Mouse (Mus musculus): ENCODE measurements around the gene Tcf7l2. TPM values are rescaled to one million over a fixed set of nuclear protein-coding genes. Genes with fewer than 3 reads are reported as not detected.

Tcf7l2 gene
- polyA plus RNA-seq, 1 experiment from 2014 or later, result 48.9 TPM

DNA sequence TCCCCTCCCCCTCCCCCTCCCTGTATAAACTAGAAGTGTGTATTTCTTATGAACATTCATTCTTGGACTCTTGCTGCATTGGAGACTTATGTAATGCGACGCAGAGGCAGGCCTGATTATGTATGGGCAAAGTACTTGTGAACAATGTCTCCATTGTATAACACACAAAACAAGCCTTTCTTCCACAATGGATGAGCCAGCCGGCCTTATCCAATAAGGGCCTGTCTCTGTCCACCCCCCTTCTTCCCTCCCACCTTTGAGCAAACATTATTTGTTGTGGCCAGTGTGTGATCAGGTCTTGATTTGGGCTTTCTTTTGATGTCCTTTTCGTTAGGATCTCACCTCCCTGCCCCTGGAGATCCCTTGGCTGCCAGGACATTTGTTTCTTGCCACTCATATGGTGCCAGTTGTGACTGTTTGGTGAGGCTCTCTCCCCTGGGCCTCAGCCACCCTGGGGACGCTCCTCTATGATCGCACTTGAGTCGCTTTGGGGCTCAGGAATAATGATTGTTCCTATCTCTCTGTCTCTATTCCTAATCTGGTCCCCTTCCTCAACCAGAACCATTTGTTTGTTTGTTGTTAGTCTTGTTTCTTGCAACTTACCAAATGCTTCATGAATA, 46.8 kb downstream of the Tcf7l2 start:
- Histone ChIP-seq H3K27me3 (replicated peaks; ENCODE audit: control insufficient read depth, insufficient read depth, low read length) (peaks cover 3% of the 10 kb centered on the region; the same call in 1 of the 2 replicates), H3K9me3 (ENCODE audit: control insufficient read depth, low read length) (no peaks in the 10 kb centered on the region), H3K4me1 (replicated peaks; ENCODE audit: control insufficient read depth, insufficient read depth, low read length) (peaks cover 12% of the 10 kb centered on the region), H3K9ac (ENCODE audit: low read depth, low read length) (no peak overlapping the region), H3K4me2 (no peak overlapping the region), H3K27ac (ENCODE audit: low read depth, low read length) (no peak overlapping the region), H3K36me3 (ENCODE audit: control insufficient read depth, insufficient read depth, low read length) (no peaks in the 10 kb centered on the region), H3K4me3 (ENCODE audit: low read depth, low read length) (no peak overlapping the region)
- DNase-seq (ENCODE audit: low spot score) (no peak), ATAC-seq (replicated peaks; ENCODE audit: low FRiP score) (no peak)
- 57% methylated on average over 7 of the region's 7 CpGs for WGBS

DNA sequence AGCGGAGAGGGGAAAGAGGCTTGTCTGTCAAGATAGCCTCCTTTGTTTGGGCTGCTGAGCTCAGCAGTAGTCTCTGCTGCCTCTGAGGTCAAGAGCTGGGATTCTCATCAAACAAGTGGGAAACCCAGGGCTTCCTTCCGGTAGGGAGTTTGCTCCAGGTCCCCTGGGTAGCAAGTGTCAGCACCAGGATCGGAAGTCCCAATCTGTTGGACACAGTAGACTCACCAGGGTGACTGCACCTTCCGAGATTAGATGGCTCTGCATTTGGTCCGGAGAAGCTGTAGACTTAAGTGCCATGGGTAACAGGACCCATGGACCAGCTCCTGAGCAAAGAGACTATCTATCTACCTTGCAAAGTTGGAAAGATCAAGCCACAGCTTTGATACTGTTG, 47.3 kb downstream of the Tcf7l2 start:
- ATAC-seq (replicated peaks; ENCODE audit: low FRiP score) (no peak), DNase-seq (ENCODE audit: low spot score) (no peak)
- Histone ChIP-seq H3K4me2 (no peak overlapping the region), H3K4me1 (replicated peaks; ENCODE audit: control insufficient read depth, insufficient read depth, low read length) (peaks cover 12% of the 10 kb centered on the region), H3K9me3 (ENCODE audit: control insufficient read depth, low read length) (no peaks in the 10 kb centered on the region), H3K36me3 (ENCODE audit: control insufficient read depth, insufficient read depth, low read length) (no peaks in the 10 kb centered on the region), H3K27me3 (replicated peaks; ENCODE audit: control insufficient read depth, insufficient read depth, low read length) (no peaks in the 10 kb centered on the region; the same call in 1 of the 2 replicates), H3K27ac (ENCODE audit: low read depth, low read length) (no peak overlapping the region), H3K4me3 (ENCODE audit: low read depth, low read length) (no peak overlapping the region), H3K9ac (ENCODE audit: low read depth, low read length) (no peak overlapping the region)
- 46% methylated on average over 5 of the region's 5 CpGs for WGBS

DNA sequence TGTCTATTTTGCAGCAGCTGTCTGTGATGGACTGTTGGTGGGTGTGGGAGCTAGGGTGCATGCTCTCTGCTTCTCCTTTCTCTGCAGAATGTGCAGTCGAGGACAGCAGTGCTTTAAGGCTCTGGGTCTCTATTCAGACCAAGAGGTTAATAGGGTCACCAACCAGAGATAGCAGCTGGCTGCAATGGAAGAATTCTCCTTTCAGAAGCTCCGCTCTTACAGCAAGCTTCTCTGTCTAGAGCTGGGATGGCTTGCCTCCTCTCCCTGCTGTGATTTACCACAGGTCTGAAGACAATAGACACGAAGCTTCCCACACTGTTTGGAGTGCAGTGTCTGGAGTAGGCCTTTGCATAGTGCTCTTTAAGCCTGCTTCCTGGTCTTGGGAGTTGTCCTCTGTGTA, 48.2 kb downstream of the Tcf7l2 start:
- H3K9me3 ChIP-seq (ENCODE audit: control insufficient read depth, low read length), result no peaks in the 10 kb centered on the region
- ATAC-seq (replicated peaks; ENCODE audit: low FRiP score), result no peak
- H3K27ac ChIP-seq (ENCODE audit: low read depth, low read length), result no peak overlapping the region
- no peak overlapping the region for H3K4me3 ChIP-seq (ENCODE audit: low read depth, low read length)
- WGBS, result 40% methylated on average over 3 of the region's 3 CpGs
- no peak overlapping the region for H3K9ac ChIP-seq (ENCODE audit: low read depth, low read length)
- peaks cover 12% of the 10 kb centered on the region for H3K4me1 ChIP-seq (replicated peaks; ENCODE audit: control insufficient read depth, insufficient read depth, low read length)
- H3K36me3 ChIP-seq (ENCODE audit: control insufficient read depth, insufficient read depth, low read length), result no peaks in the 10 kb centered on the region
- no peak overlapping the region for H3K4me2 ChIP-seq
- H3K27me3 ChIP-seq (replicated peaks; ENCODE audit: control insufficient read depth, insufficient read depth, low read length), result no peaks in the 10 kb centered on the region; the same call in 1 of the 2 replicates
- DNase-seq (ENCODE audit: low spot score), result no peak

GRCm38 (mm10) chr19:55791293-55791692, 49.7 kb downstream of the Tcf7l2 start:
- ATAC-seq (replicated peaks; ENCODE audit: low FRiP score) (no peak), DNase-seq (ENCODE audit: low spot score) (no peak)
- Histone ChIP-seq H3K27me3 (replicated peaks; ENCODE audit: control insufficient read depth, insufficient read depth, low read length) (no peaks in the 10 kb centered on the region), H3K4me1 (replicated peaks; ENCODE audit: control insufficient read depth, insufficient read depth, low read length) (peaks cover 12% of the 10 kb centered on the region), H3K9ac (ENCODE audit: low read depth, low read length) (no peak overlapping the region), H3K27ac (ENCODE audit: low read depth, low read length) (no peak overlapping the region), H3K4me3 (ENCODE audit: low read depth, low read length) (no peak overlapping the region), H3K9me3 (ENCODE audit: control insufficient read depth, low read length) (no peaks in the 10 kb centered on the region), H3K36me3 (ENCODE audit: control insufficient read depth, insufficient read depth, low read length) (no peaks in the 10 kb centered on the region), H3K4me2 (no peak overlapping the region)
- 85% methylated on average over 6 of the region's 6 CpGs for WGBS

- H3K4me3 ChIP-seq (ENCODE audit: low read depth, low read length), result no peak overlapping the region
- 79% methylated on average over 6 of the region's 6 CpGs for WGBS
- H3K4me1 ChIP-seq (replicated peaks; ENCODE audit: control insufficient read depth, insufficient read depth, low read length), result peaks cover 12% of the 10 kb centered on the region
- DNase-seq (ENCODE audit: low spot score) (no peak), ATAC-seq (replicated peaks; ENCODE audit: low FRiP score) (no peak)
- H3K27ac ChIP-seq (ENCODE audit: low read depth, low read length), result no peak overlapping the region
- no peaks in the 10 kb centered on the region for H3K9me3 ChIP-seq (ENCODE audit: control insufficient read depth, low read length)
- H3K9ac ChIP-seq (ENCODE audit: low read depth, low read length), result no peak overlapping the region
- no peaks in the 10 kb centered on the region for H3K36me3 ChIP-seq (ENCODE audit: control insufficient read depth, insufficient read depth, low read length)
- H3K27me3 ChIP-seq (replicated peaks; ENCODE audit: control insufficient read depth, insufficient read depth, low read length), result no peaks in the 10 kb centered on the region
- no peak overlapping the region for H3K4me2 ChIP-seq
Measured at GRCm38 (mm10) chr19:55791886-55792285, 50.3 kb downstream of the Tcf7l2 start.

- Histone ChIP-seq H3K9ac (ENCODE audit: low read depth, low read length) (no peak overlapping the region), H3K4me2 (no peak overlapping the region), H3K4me3 (ENCODE audit: low read depth, low read length) (no peak overlapping the region), H3K4me1 (replicated peaks; ENCODE audit: control insufficient read depth, insufficient read depth, low read length) (peaks cover 12% of the 10 kb centered on the region), H3K27me3 (replicated peaks; ENCODE audit: control insufficient read depth, insufficient read depth, low read length) (no peaks in the 10 kb centered on the region), H3K27ac (ENCODE audit: low read depth, low read length) (no peak overlapping the region), H3K9me3 (ENCODE audit: control insufficient read depth, low read length) (no peaks in the 10 kb centered on the region), H3K36me3 (ENCODE audit: control insufficient read depth, insufficient read depth, low read length) (no peaks in the 10 kb centered on the region)
- WGBS, result 55% methylated on average over 5 of the region's 5 CpGs
- no peak for ATAC-seq (replicated peaks; ENCODE audit: low FRiP score)
- no peak for DNase-seq (ENCODE audit: low spot score)
Measured at GRCm38 (mm10) chr19:55792571-55792970, 51.0 kb downstream of the Tcf7l2 start.

- H3K27ac ChIP-seq (ENCODE audit: low read depth, low read length), result no peak overlapping the region
- H3K9ac ChIP-seq (ENCODE audit: low read depth, low read length), result no peak overlapping the region
- WGBS, result 66% methylated on average over 4 of the region's 4 CpGs
- no peaks in the 10 kb centered on the region for H3K27me3 ChIP-seq (replicated peaks; ENCODE audit: control insufficient read depth, insufficient read depth, low read length)
- no peak overlapping the region for H3K4me3 ChIP-seq (ENCODE audit: low read depth, low read length)
- no peaks in the 10 kb centered on the region for H3K9me3 ChIP-seq (ENCODE audit: control insufficient read depth, low read length)
- no peaks in the 10 kb centered on the region for H3K36me3 ChIP-seq (ENCODE audit: control insufficient read depth, insufficient read depth, low read length)
- no peak overlapping the region for H3K4me2 ChIP-seq
- no peak for ATAC-seq (replicated peaks; ENCODE audit: low FRiP score)
- H3K4me1 ChIP-seq (replicated peaks; ENCODE audit: control insufficient read depth, insufficient read depth, low read length), result peaks cover 10% of the 10 kb centered on the region
- no peak for DNase-seq (ENCODE audit: low spot score)
Measured at GRCm38 (mm10) chr19:55793029-55793428, 51.4 kb downstream of the Tcf7l2 start.

GRCm38 (mm10) chr19:55794194-55794945, 52.8 kb downstream of the Tcf7l2 start:
- Histone ChIP-seq H3K9ac (ENCODE audit: low read depth, low read length) (no peak overlapping the region), H3K27me3 (replicated peaks; ENCODE audit: control insufficient read depth, insufficient read depth, low read length) (no peaks in the 10 kb centered on the region), H3K4me2 (no peak overlapping the region), H3K27ac (ENCODE audit: low read depth, low read length) (no peak overlapping the region), H3K4me1 (replicated peaks; ENCODE audit: control insufficient read depth, insufficient read depth, low read length) (peaks cover 2% of the 10 kb centered on the region; the same call in 1 of the 2 replicates), H3K9me3 (ENCODE audit: control insufficient read depth, low read length) (no peaks in the 10 kb centered on the region), H3K36me3 (ENCODE audit: control insufficient read depth, insufficient read depth, low read length) (no peaks in the 10 kb centered on the region), H3K4me3 (ENCODE audit: low read depth, low read length) (no peak overlapping the region)
- WGBS, result 72% methylated on average over 8 of the region's 8 CpGs
- no peak for ATAC-seq (replicated peaks; ENCODE audit: low FRiP score)
- no peak for DNase-seq (ENCODE audit: low spot score)

- DNase-seq (ENCODE audit: low spot score), result no peak
- no peak overlapping the region for H3K27ac ChIP-seq (ENCODE audit: low read depth, low read length)
- no peak for ATAC-seq (replicated peaks; ENCODE audit: low FRiP score)
- no peak overlapping the region for H3K9ac ChIP-seq (ENCODE audit: low read depth, low read length)
- H3K36me3 ChIP-seq (ENCODE audit: control insufficient read depth, insufficient read depth, low read length), result no peaks in the 10 kb centered on the region
- no peak overlapping the region for H3K4me2 ChIP-seq
- WGBS, result 93% methylated on average over 5 of the region's 5 CpGs
- no peaks in the 10 kb centered on the region for H3K27me3 ChIP-seq (replicated peaks; ENCODE audit: control insufficient read depth, insufficient read depth, low read length)
- H3K4me1 ChIP-seq (replicated peaks; ENCODE audit: control insufficient read depth, insufficient read depth, low read length), result peaks cover 2% of the 10 kb centered on the region; the same call in 1 of the 2 replicates
- H3K9me3 ChIP-seq (ENCODE audit: control insufficient read depth, low read length), result no peaks in the 10 kb centered on the region
- no peak overlapping the region for H3K4me3 ChIP-seq (ENCODE audit: low read depth, low read length)
Measured at GRCm38 (mm10) chr19:55794946-55795340, 53.3 kb downstream of the Tcf7l2 start.

All from liver, embryonic 11.5 days (tissue).